Mouse (Mus musculus) heart, postnatal 0 days (tissue): ENCODE results near the gene Tmem86a.

ENCODE experiments used
- CTCF ChIP-seq: IDR thresholded peaks from 2 replicates; pipeline ENCODE4 v1.5.1; 2016; ENCODE audit warnings: antibody characterized with exemption, control low read depth, low read depth
- EP300 ChIP-seq: IDR thresholded peaks from 2 replicates; pipeline ENCODE4 v1.6.1; 2016; ENCODE audit warnings: antibody characterized with exemption, low read depth

DNA sequence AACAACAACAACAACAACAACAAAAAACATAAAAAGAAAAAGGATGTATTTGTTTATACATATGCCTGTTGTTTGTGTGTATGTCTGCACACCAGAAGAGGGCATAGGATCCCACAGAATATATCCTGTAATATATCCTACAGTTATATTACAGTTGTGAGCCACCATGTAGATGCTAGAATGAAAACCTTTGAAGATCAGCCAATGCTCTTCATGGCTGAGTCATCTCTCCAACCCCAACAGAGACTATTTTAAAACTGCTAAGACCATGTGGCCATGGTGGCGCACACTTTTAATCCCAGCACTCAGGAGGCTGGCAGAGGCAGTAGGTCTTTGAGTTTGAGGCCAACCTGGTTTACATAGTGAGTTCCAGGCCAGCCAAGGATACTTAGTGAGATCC, 22.9 kb upstream of the Tmem86a start:
- TF ChIP-seq CTCF (no peak), EP300 (no peak)
